Mouse (Mus musculus): Measurements from ENCODE around the gene Sox18. TPM values are rescaled to one million over a fixed set of nuclear protein-coding genes. Genes with fewer than 3 reads are reported as not detected.

Gene Sox18
- total RNA-seq, 1 experiment from 2014 or later, result not detected

Other genes with a start within 250 kb of the Sox18 start
- gene Zbtb46, start 212.2 kb downstream of the Sox18 start, total RNA-seq (2017), result 1.3 and 6.0 TPM in 2 replicates
- not detected in 2 replicates for gene Abhd16b, start 178.4 kb downstream of the Sox18 start, total RNA-seq (2017)
- 118 and 129 TPM in 2 replicates for gene Tpd52l2, start 174.5 kb downstream of the Sox18 start, total RNA-seq (2017)
- gene Dnajc5, start 151.2 kb downstream of the Sox18 start, total RNA-seq (2017), result 36.9 and 43.1 TPM in 2 replicates
- gene Uckl1, start 86.7 kb downstream of the Sox18 start, total RNA-seq (2017), result 66.1 and 82.4 TPM in 2 replicates
- gene Prpf6, start 79.8 kb downstream of the Sox18 start, total RNA-seq (2017), result 74.3 and 120 TPM in 2 replicates
- gene Zfp512b, start 78.8 kb downstream of the Sox18 start, total RNA-seq (2017), result 17.1 and 40.2 TPM in 2 replicates
- 9.0 and 9.2 TPM in 2 replicates for gene Samd10, start 72.4 kb downstream of the Sox18 start, total RNA-seq (2017)
- not detected in 2 replicates for gene Gm29797, start 14.6 kb downstream of the Sox18 start, total RNA-seq (2017)
- 9.1 and 22.7 TPM in 2 replicates for gene Tcea2, start 8.7 kb upstream of the Sox18 start, total RNA-seq (2017)
- gene Rgs19, start 22.3 kb upstream of the Sox18 start, total RNA-seq (2017), result 89.7 and 90.4 TPM in 2 replicates
- not detected in 2 replicates for gene Lkaaear1, start 26.8 kb upstream of the Sox18 start, total RNA-seq (2017)
- 0.75 TPM in 1 of 2 replicates, not detected in the other for gene Oprl1, start 43.4 kb upstream of the Sox18 start, total RNA-seq (2017)
- not detected in 2 replicates for gene Myt1, start 91.7 kb upstream of the Sox18 start, total RNA-seq (2017)
- 59.8 and 60.1 TPM in 2 replicates for gene Pcmtd2, start 166.2 kb upstream of the Sox18 start, total RNA-seq (2017)
- 29.7 and 44.0 TPM in 2 replicates for gene Polr3k, start 192.7 kb upstream of the Sox18 start, total RNA-seq (2017)

Measured in hematopoietic stem cell, adult 5-6 weeks (primary cell).